Mouse (Mus musculus): ENCODE measurements around the gene Cd244a. TPM values are rescaled to one million over a fixed set of nuclear protein-coding genes. Genes with fewer than 3 reads are reported as not detected.

Gene Cd244a
- polyA plus RNA-seq, 1 experiment from 2014 or later: not detected

- Histone ChIP-seq H3K4me2 (ENCODE audit: low read length) (no peak within 1 kb of the TSS), H3K9me3 (replicated peaks; ENCODE audit: control insufficient read depth, low read length) (no peaks in the 10 kb centered on the region), H3K4me1 (ENCODE audit: control insufficient read depth, insufficient read depth, low read length) (no peaks in the 10 kb centered on the region), H3K27me3 (replicated peaks; ENCODE audit: control insufficient read depth, insufficient read depth, low read length) (no peaks in the 10 kb centered on the region), H3K4me3 (ENCODE audit: low read depth, low read length) (no peak within 1 kb of the TSS), H3K36me3 (ENCODE audit: control insufficient read depth, insufficient read depth, low read length) (no peaks in the 10 kb centered on the region), H3K9ac (ENCODE audit: low read length) (no peak within 1 kb of the TSS), H3K27ac (ENCODE audit: low read depth, low read length) (no peak within 1 kb of the TSS)
- DNase-seq (ENCODE audit: low spot score) (no peak), ATAC-seq (no peak)
- 88% methylated on average over 9 of the region's 9 CpGs for WGBS
Measured at GRCm38 (mm10) chr1:171607176-171607575, 48.2 kb downstream of the Cd244a start, which contains the start of gene Ly9. Gene Ly9, minus strand, starts transcription at chr1:171607410.

- no peaks in the 10 kb centered on the region for H3K4me1 ChIP-seq (ENCODE audit: control insufficient read depth, insufficient read depth, low read length)
- no peak overlapping the region for H3K4me2 ChIP-seq (ENCODE audit: low read length)
- no peak overlapping the region for H3K4me3 ChIP-seq (ENCODE audit: low read depth, low read length)
- H3K36me3 ChIP-seq (ENCODE audit: control insufficient read depth, insufficient read depth, low read length): no peaks in the 10 kb centered on the region
- no peak for DNase-seq (ENCODE audit: low spot score)
- ATAC-seq: no peak
- H3K27me3 ChIP-seq (replicated peaks; ENCODE audit: control insufficient read depth, insufficient read depth, low read length): no peaks in the 10 kb centered on the region
- H3K9me3 ChIP-seq (replicated peaks; ENCODE audit: control insufficient read depth, low read length): no peaks in the 10 kb centered on the region
- 84% methylated on average over 2 of the region's 2 CpGs for WGBS
- H3K27ac ChIP-seq (ENCODE audit: low read depth, low read length): no peak overlapping the region
- no peak overlapping the region for H3K9ac ChIP-seq (ENCODE audit: low read length)
Measured at GRCm38 (mm10) chr1:171610026-171610425, 51.0 kb downstream of the Cd244a start.

- H3K36me3 ChIP-seq (ENCODE audit: control insufficient read depth, insufficient read depth, low read length): no peaks in the 10 kb centered on the region
- no peak overlapping the region for H3K4me2 ChIP-seq (ENCODE audit: low read length)
- peak; percentile 10 for DNase-seq (ENCODE audit: low spot score)
- WGBS: 30% methylated on average over 1 of the region's 1 CpGs
- ATAC-seq: no peak
- H3K9ac ChIP-seq (ENCODE audit: low read length): no peak overlapping the region
- H3K9me3 ChIP-seq (replicated peaks; ENCODE audit: control insufficient read depth, low read length): no peaks in the 10 kb centered on the region
- no peaks in the 10 kb centered on the region for H3K27me3 ChIP-seq (replicated peaks; ENCODE audit: control insufficient read depth, insufficient read depth, low read length)
- no peak overlapping the region for H3K27ac ChIP-seq (ENCODE audit: low read depth, low read length)
- H3K4me1 ChIP-seq (ENCODE audit: control insufficient read depth, insufficient read depth, low read length): no peaks in the 10 kb centered on the region
- no peak overlapping the region for H3K4me3 ChIP-seq (ENCODE audit: low read depth, low read length)
Measured at GRCm38 (mm10) chr1:171610781-171611180, 51.8 kb downstream of the Cd244a start.

- H3K4me2 ChIP-seq (ENCODE audit: low read length): no peak overlapping the region
- no peak overlapping the region for H3K4me3 ChIP-seq (ENCODE audit: low read depth, low read length)
- ATAC-seq (no peak), DNase-seq (ENCODE audit: low spot score) (peak; percentile 20)
- 36% methylated on average over 2 of the region's 2 CpGs for WGBS
- no peaks in the 10 kb centered on the region for H3K9me3 ChIP-seq (replicated peaks; ENCODE audit: control insufficient read depth, low read length)
- H3K4me1 ChIP-seq (ENCODE audit: control insufficient read depth, insufficient read depth, low read length): no peaks in the 10 kb centered on the region
- no peaks in the 10 kb centered on the region for H3K36me3 ChIP-seq (ENCODE audit: control insufficient read depth, insufficient read depth, low read length)
- no peaks in the 10 kb centered on the region for H3K27me3 ChIP-seq (replicated peaks; ENCODE audit: control insufficient read depth, insufficient read depth, low read length)
- no peak overlapping the region for H3K9ac ChIP-seq (ENCODE audit: low read length)
- no peak overlapping the region for H3K27ac ChIP-seq (ENCODE audit: low read depth, low read length)
Measured at GRCm38 (mm10) chr1:171613962-171614361, 55.0 kb downstream of the Cd244a start.

GRCm38 (mm10) chr1:171616881-171617515 lies 58.0 kb downstream of the Cd244a start:
- WGBS: 80% methylated on average over 11 of the region's 11 CpGs
- Histone ChIP-seq H3K36me3 (ENCODE audit: control insufficient read depth, insufficient read depth, low read length) (no peaks in the 10 kb centered on the region), H3K4me1 (ENCODE audit: control insufficient read depth, insufficient read depth, low read length) (no peaks in the 10 kb centered on the region), H3K4me3 (ENCODE audit: low read depth, low read length) (no peak overlapping the region), H3K4me2 (ENCODE audit: low read length) (no peak overlapping the region), H3K27ac (ENCODE audit: low read depth, low read length) (no peak overlapping the region), H3K9me3 (replicated peaks; ENCODE audit: control insufficient read depth, low read length) (no peaks in the 10 kb centered on the region), H3K9ac (ENCODE audit: low read length) (no peak overlapping the region), H3K27me3 (replicated peaks; ENCODE audit: control insufficient read depth, insufficient read depth, low read length) (no peaks in the 10 kb centered on the region)
- DNase-seq (ENCODE audit: low spot score): no peak
- ATAC-seq: no peak

GRCm38 (mm10) chr1:171619001-171619400 lies 60.0 kb downstream of the Cd244a start:
- Histone ChIP-seq H3K9me3 (replicated peaks; ENCODE audit: control insufficient read depth, low read length) (no peaks in the 10 kb centered on the region), H3K4me1 (ENCODE audit: control insufficient read depth, insufficient read depth, low read length) (no peaks in the 10 kb centered on the region), H3K9ac (ENCODE audit: low read length) (no peak overlapping the region), H3K4me2 (ENCODE audit: low read length) (no peak overlapping the region), H3K27me3 (replicated peaks; ENCODE audit: control insufficient read depth, insufficient read depth, low read length) (no peaks in the 10 kb centered on the region), H3K4me3 (ENCODE audit: low read depth, low read length) (no peak overlapping the region), H3K36me3 (ENCODE audit: control insufficient read depth, insufficient read depth, low read length) (no peaks in the 10 kb centered on the region), H3K27ac (ENCODE audit: low read depth, low read length) (no peak overlapping the region)
- ATAC-seq (no peak), DNase-seq (ENCODE audit: low spot score) (no peak)
- WGBS: 88% methylated on average over 8 of the region's 8 CpGs

GRCm38 (mm10) chr1:171619645-171620044 lies 60.7 kb downstream of the Cd244a start:
- no peaks in the 10 kb centered on the region for H3K36me3 ChIP-seq (ENCODE audit: control insufficient read depth, insufficient read depth, low read length)
- H3K27me3 ChIP-seq (replicated peaks; ENCODE audit: control insufficient read depth, insufficient read depth, low read length): no peaks in the 10 kb centered on the region
- H3K9ac ChIP-seq (ENCODE audit: low read length): no peak overlapping the region
- DNase-seq (ENCODE audit: low spot score): no peak
- WGBS: 86% methylated on average over 3 of the region's 3 CpGs
- H3K9me3 ChIP-seq (replicated peaks; ENCODE audit: control insufficient read depth, low read length): no peaks in the 10 kb centered on the region
- no peaks in the 10 kb centered on the region for H3K4me1 ChIP-seq (ENCODE audit: control insufficient read depth, insufficient read depth, low read length)
- no peak overlapping the region for H3K4me3 ChIP-seq (ENCODE audit: low read depth, low read length)
- ATAC-seq: no peak
- H3K4me2 ChIP-seq (ENCODE audit: low read length): no peak overlapping the region
- no peak overlapping the region for H3K27ac ChIP-seq (ENCODE audit: low read depth, low read length)

GRCm38 (mm10) chr1:171620091-171620490 lies 61.1 kb downstream of the Cd244a start:
- Histone ChIP-seq H3K9ac (ENCODE audit: low read length) (no peak overlapping the region), H3K36me3 (ENCODE audit: control insufficient read depth, insufficient read depth, low read length) (no peaks in the 10 kb centered on the region), H3K4me3 (ENCODE audit: low read depth, low read length) (no peak overlapping the region), H3K4me1 (ENCODE audit: control insufficient read depth, insufficient read depth, low read length) (no peaks in the 10 kb centered on the region), H3K27ac (ENCODE audit: low read depth, low read length) (no peak overlapping the region), H3K9me3 (replicated peaks; ENCODE audit: control insufficient read depth, low read length) (no peaks in the 10 kb centered on the region), H3K4me2 (ENCODE audit: low read length) (no peak overlapping the region), H3K27me3 (replicated peaks; ENCODE audit: control insufficient read depth, insufficient read depth, low read length) (no peaks in the 10 kb centered on the region)
- WGBS: 92% methylated on average over 6 of the region's 6 CpGs
- DNase-seq (ENCODE audit: low spot score): no peak
- no peak for ATAC-seq

GRCm38 (mm10) chr1:171627801-171628200 lies 68.8 kb downstream of the Cd244a start:
- 88% methylated on average over 3 of the region's 3 CpGs for WGBS
- no peak for ATAC-seq

More at GRCm38 (mm10) chr1:171627801-171628200, 68.8 kb downstream of the Cd244a start:
- Histone ChIP-seq H3K27ac (ENCODE audit: low read depth, low read length) (no peak overlapping the region), H3K27me3 (replicated peaks; ENCODE audit: control insufficient read depth, insufficient read depth, low read length) (no peaks in the 10 kb centered on the region), H3K4me1 (ENCODE audit: control insufficient read depth, insufficient read depth, low read length) (no peaks in the 10 kb centered on the region; the same call in 1 of the 2 replicates), H3K4me3 (ENCODE audit: low read depth, low read length) (no peak overlapping the region), H3K4me2 (ENCODE audit: low read length) (no peak overlapping the region), H3K9me3 (replicated peaks; ENCODE audit: control insufficient read depth, low read length) (no peaks in the 10 kb centered on the region), H3K9ac (ENCODE audit: low read length) (no peak overlapping the region), H3K36me3 (ENCODE audit: control insufficient read depth, insufficient read depth, low read length) (no peaks in the 10 kb centered on the region)
- DNase-seq (ENCODE audit: low spot score): no peak

Data from forebrain, embryonic 14.5 days (tissue).